Mouse (Mus musculus): Measurements from ENCODE around the gene Heyl. TPM values are rescaled to one million over a fixed set of nuclear protein-coding genes. Genes with fewer than 3 reads are reported as not detected.

Gene Heyl
- polyA plus RNA-seq, 1 experiment = 30.2 TPM

- Histone ChIP-seq H3K36me3 (ENCODE audit: control insufficient read depth, insufficient read depth) (peaks cover 42% of the 10 kb centered on the region), H3K27me3 (ENCODE audit: control insufficient read depth, insufficient read depth, insufficient read length) (no peaks in the 10 kb centered on the region), H3K4me2 (ENCODE audit: low read depth) (no peak overlapping the region), H3K4me3 (no peak overlapping the region), H3ac (ENCODE audit: control insufficient read depth, insufficient read length) (no peak overlapping the region), H3K79me2 (ENCODE audit: control insufficient read depth, insufficient read depth) (no peaks in the 10 kb centered on the region)
- no peak for TF ChIP-seq CEBPB (IDR thresholded peaks at IDR 0.05; ENCODE audit: insufficient read depth, poor library complexity, severe bottlenecking)
- no peak for TF ChIP-seq USF1 (IDR thresholded peaks at IDR 0.05; ENCODE audit: low read depth)
- TF ChIP-seq REST (IDR thresholded peaks at IDR 0.05; ENCODE audit: insufficient read depth, insufficient read length) = no peak
- TF ChIP-seq POLR2A (IDR thresholded peaks at IDR 0.05; ENCODE audit: insufficient read length, low read depth) = no peak
- no peak for TF ChIP-seq TCF12 (IDR thresholded peaks at IDR 0.05; ENCODE audit: insufficient read depth, poor library complexity, severe bottlenecking)
- no peak for TF ChIP-seq POLR2AphosphoS2 (IDR thresholded peaks at IDR 0.05; ENCODE audit: insufficient read length, low read depth)
- TF ChIP-seq MYOD1 (IDR thresholded peaks at IDR 0.05; ENCODE audit: control insufficient read depth in 1 of 3, insufficient read length in 2 of 3, low read depth in 2 of 3) = no peak
- TF ChIP-seq E2F4 (IDR thresholded peaks at IDR 0.05; ENCODE audit: insufficient read depth) = no peak
These were observed 64.9 kb downstream of the Heyl start for GRCm38 (mm10) chr4:123298226-123298625.

- H3K79me2 ChIP-seq (ENCODE audit: control insufficient read depth, insufficient read depth) = no peaks in the 10 kb centered on the region
- no peak overlapping the region for H3ac ChIP-seq (ENCODE audit: control insufficient read depth, insufficient read length)
- H3K4me2 ChIP-seq (ENCODE audit: low read depth) = no peak overlapping the region
- TF ChIP-seq TCF3 (IDR thresholded peaks at IDR 0.05; ENCODE audit: insufficient read length, low read depth) = no peak
- TF ChIP-seq SRF (IDR thresholded peaks at IDR 0.05; ENCODE audit: control insufficient read depth, insufficient read length, low read depth) = no peak
- no peak for TF ChIP-seq MYOD1 (IDR thresholded peaks at IDR 0.05; ENCODE audit: control insufficient read depth in 1 of 3, insufficient read length in 2 of 3, low read depth in 2 of 3)
- TF ChIP-seq POLR2AphosphoS2 (IDR thresholded peaks at IDR 0.05; ENCODE audit: insufficient read length, low read depth) = no peak
- no peak for TF ChIP-seq CEBPB (IDR thresholded peaks at IDR 0.05; ENCODE audit: insufficient read depth, poor library complexity, severe bottlenecking)
- no peak for TF ChIP-seq REST (IDR thresholded peaks at IDR 0.05; ENCODE audit: insufficient read depth, insufficient read length)
- TF ChIP-seq POLR2A (IDR thresholded peaks at IDR 0.05; ENCODE audit: insufficient read length, low read depth) = no peak
- TF ChIP-seq MYOG (IDR thresholded peaks at IDR 0.05; ENCODE audit: control insufficient read depth in 1 of 3, insufficient read depth in 1 of 3, insufficient read length in 2 of 3, low read depth in 2 of 3) = no peak
- no peak for TF ChIP-seq USF1 (IDR thresholded peaks at IDR 0.05; ENCODE audit: low read depth)
- TF ChIP-seq MAX (IDR thresholded peaks at IDR 0.05; ENCODE audit: low read depth) = no peak
- TF ChIP-seq E2F4 (IDR thresholded peaks at IDR 0.05; ENCODE audit: insufficient read depth) = no peak
- TF ChIP-seq TCF12 (IDR thresholded peaks at IDR 0.05; ENCODE audit: insufficient read depth, poor library complexity, severe bottlenecking) = no peak
- H3K36me3 ChIP-seq (ENCODE audit: control insufficient read depth, insufficient read depth) = peaks cover 35% of the 10 kb centered on the region
- H3K4me3 ChIP-seq = no peak overlapping the region
- H3K27me3 ChIP-seq (ENCODE audit: control insufficient read depth, insufficient read depth, insufficient read length) = no peaks in the 10 kb centered on the region
These were observed 65.8 kb downstream of the Heyl start for GRCm38 (mm10) chr4:123298980-123299670.

Other genes starting within 250 kb of the Heyl start
- 9.6 TPM for gene Mycl, start 237.9 kb upstream of the Heyl start, polyA plus RNA-seq (2012; fragmentation: generic; extraction: Trizol)
- 14.2 TPM for gene Trit1, start 217.0 kb upstream of the Heyl start, polyA plus RNA-seq (2012; fragmentation: generic; extraction: Trizol)
- gene Bmp8b, start 128.4 kb upstream of the Heyl start, polyA plus RNA-seq (2012; fragmentation: generic; extraction: Trizol) = 0.02 TPM
- not detected for gene Oxct2b, start 117.3 kb upstream of the Heyl start, polyA plus RNA-seq (2012; fragmentation: generic; extraction: Trizol)
- gene Ppie, start 93.6 kb upstream of the Heyl start, polyA plus RNA-seq (2012; fragmentation: generic; extraction: Trizol) = 65.0 TPM
- gene Hpcal4, start 50.3 kb upstream of the Heyl start, polyA plus RNA-seq (2012; fragmentation: generic; extraction: Trizol) = not detected
- not detected for gene Nt5c1a, start 32.1 kb upstream of the Heyl start, polyA plus RNA-seq (2012; fragmentation: generic; extraction: Trizol)
- 154 TPM for gene Pabpc4, start 28.8 kb downstream of the Heyl start, polyA plus RNA-seq (2012; fragmentation: generic; extraction: Trizol)
- gene Oxct2a, start 90.1 kb downstream of the Heyl start, polyA plus RNA-seq (2012; fragmentation: generic; extraction: Trizol) = 0.04 TPM
- gene Bmp8a, start 109.7 kb downstream of the Heyl start, polyA plus RNA-seq (2012; fragmentation: generic; extraction: Trizol) = 1.2 TPM